Mouse (Mus musculus) erythroblast, embryonic 14.5 days (primary cell): ENCODE measurements at regions not wholly inside any gene's neighbourhood (a gene's known extent, or its start where the extent isn't known, plus 50 kb on each side); places are given as distances from the start of the nearest gene placed in this dataset.

ENCODE experiments used
- GATA1 ChIP-seq: IDR thresholded peaks from 2 replicates; pipeline ENCODE4 v1.6.1; 2012; ENCODE audit warnings: low read length, inconsistent platforms, mixed read lengths
- TAL1 ChIP-seq: IDR thresholded peaks from 3 replicates; pipeline ENCODE4 v1.6.1; 2012; ENCODE audit warnings: low read length, inconsistent platforms, mixed read lengths

DNA sequence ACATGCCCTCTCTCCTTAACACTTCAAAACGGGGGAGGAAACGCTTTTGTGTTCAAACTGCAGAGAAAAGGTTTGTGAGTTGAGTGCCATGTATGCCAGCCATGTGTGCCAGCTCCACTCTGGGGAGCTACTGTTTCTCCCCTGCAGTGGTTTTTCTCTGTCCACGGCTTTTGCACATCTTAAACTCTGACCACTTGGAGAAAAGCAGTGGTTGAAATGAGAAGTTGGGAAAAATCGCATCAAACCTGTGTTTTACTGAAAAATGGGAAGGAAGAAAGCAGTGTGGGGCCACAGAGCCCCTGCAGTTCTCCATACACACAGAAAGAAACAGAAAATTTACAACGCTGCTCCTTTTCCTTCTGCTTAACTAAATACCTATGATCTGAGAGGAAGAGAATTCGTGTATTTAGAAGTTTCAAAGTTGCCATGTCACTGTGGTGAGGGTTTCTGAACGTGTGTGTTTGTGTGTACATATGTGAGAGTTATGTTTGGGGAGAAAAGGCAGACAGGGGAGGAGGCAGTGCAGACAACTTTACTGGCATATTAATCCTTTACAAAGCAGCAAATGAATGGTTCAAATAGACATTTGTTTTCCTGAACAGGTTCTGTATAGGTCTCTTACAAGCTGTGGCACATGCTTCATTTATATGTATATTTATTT is 160.1 kb upstream of the Tmem161b start:
- no peak for TF ChIP-seq GATA1
- no peak for TF ChIP-seq TAL1
